Mouse (Mus musculus) MEL (cell line): ENCODE results near the gene 1700015G11Rik. TPM values are rescaled to one million over a fixed set of nuclear protein-coding genes. Genes with fewer than 3 reads are reported as not detected.

Experiments used
- DNase-seq: peaks from one replicate; pipeline ENCODE4 v3.0.0; 2011; ENCODE audit warnings: low read depth, low spot score
- H3K27ac ChIP-seq: 2 replicates; pipeline ENCODE4 v1.5.1; 2012; ENCODE audit warnings: low read depth, mild to moderate bottlenecking, control low read depth, low read length, moderate library complexity; ENCODE audit not compliant: control insufficient read depth
- H3K27me3 ChIP-seq, 2 experiments: fragments of 150-350 bp in 1 of 2; sonication (generic) in 1 of 2; 2 replicates each; pipeline ENCODE4 v1.6.1; 2012; ENCODE audit warnings: low read length in 2 of 2, mild to moderate bottlenecking in 2 of 2, improper control_type of control experiment in 1 of 2, moderate library complexity in 1 of 2; ENCODE audit not compliant: insufficient read depth in 2 of 2, control insufficient read depth in 1 of 2
- H3K36me3 ChIP-seq, 2 experiments: 2 replicates each; pipeline ENCODE4 v1.6.1; 2012 to 2014; ENCODE audit warnings: low read length in 2 of 2, improper control_type of control experiment in 1 of 2, inconsistent platforms in 1 of 2, mild to moderate bottlenecking in 1 of 2; ENCODE audit not compliant: insufficient read depth in 2 of 2, control insufficient read depth in 1 of 2
- H3K4me1 ChIP-seq, 2 experiments: fragments of 150-350 bp in 1 of 2; sonication (generic) in 1 of 2; 2 replicates each; pipeline ENCODE4 v1.6.1; 2012; ENCODE audit warnings: low read length in 2 of 2, improper control_type of control experiment in 1 of 2, mild to moderate bottlenecking in 1 of 2; ENCODE audit not compliant: insufficient read depth in 2 of 2, control insufficient read depth in 1 of 2
- H3K4me3 ChIP-seq, 2 experiments: fragments of 150-350 bp in 1 of 2; sonication (generic) in 1 of 2; 2 replicates each; pipeline ENCODE4 v1.5.1; 2012; ENCODE audit warnings: low read depth in 2 of 2, low read length in 2 of 2, mild to moderate bottlenecking in 2 of 2, moderate library complexity in 2 of 2, control low read depth in 1 of 2, improper control_type of control experiment in 1 of 2; ENCODE audit not compliant: control insufficient read depth in 1 of 2, insufficient read depth in 1 of 2
- H3K79me2 ChIP-seq: 2 replicates; pipeline ENCODE4 v1.6.1; 2012; ENCODE audit warnings: mild to moderate bottlenecking, low read length, moderate library complexity; ENCODE audit not compliant: control insufficient read depth, poor library complexity, insufficient read depth
- H3K9ac ChIP-seq: 2 replicates; pipeline ENCODE4 v1.6.1; 2012; ENCODE audit warnings: low read depth, mild to moderate bottlenecking, control low read depth, low read length, moderate library complexity; ENCODE audit not compliant: control insufficient read depth, poor library complexity, severe bottlenecking
- H3K9me3 ChIP-seq: fragments of 150-350 bp; sonication (generic); replicated peaks from 2 replicates; pipeline ENCODE4 v1.6.1; 2012; ENCODE audit warnings: mild to moderate bottlenecking, low read length, improper control_type of control experiment, moderate library complexity; ENCODE audit not compliant: insufficient read depth
- BHLHE40 ChIP-seq: IDR thresholded peaks from 2 replicates; pipeline ENCODE4 v1.6.1; 2012; ENCODE audit warnings: low read depth, mild to moderate bottlenecking, inconsistent platforms, low read length, improper control_type of control experiment, borderline replicate concordance
- CHD1 ChIP-seq: IDR thresholded peaks from 2 replicates; pipeline ENCODE4 v1.6.1; 2012; ENCODE audit warnings: low read depth, mild to moderate bottlenecking, inconsistent platforms, low read length, improper control_type of control experiment
- CTCF ChIP-seq, 3 experiments: IDR thresholded peaks in 2 of 3; conservative IDR thresholded peaks in 1 of 3; 2 replicates each; pipeline ENCODE4 v1.5.1; 2011 to 2012; ENCODE audit warnings: low read length in 3 of 3, low read depth in 2 of 3, mild to moderate bottlenecking in 2 of 3, improper control_type of control experiment in 1 of 3, inconsistent platforms in 1 of 3, mixed read lengths in 1 of 3, moderate library complexity in 1 of 3; ENCODE audit not compliant: control insufficient read depth in 1 of 3, insufficient read depth in 1 of 3, poor library complexity in 1 of 3, severe bottlenecking in 1 of 3
- EP300 ChIP-seq, 2 experiments: IDR thresholded peaks; 2 replicates each; pipeline ENCODE4 v1.6.1; 2011; ENCODE audit warnings: improper control_type of control experiment in 2 of 2, low read length in 2 of 2, low read depth in 1 of 2, mild to moderate bottlenecking in 1 of 2
- ETS1 ChIP-seq: IDR thresholded peaks from 2 replicates; pipeline ENCODE4 v1.6.1; 2012; ENCODE audit warnings: low read depth, mild to moderate bottlenecking, inconsistent platforms, low read length, improper control_type of control experiment, moderate library complexity
- GATA1 ChIP-seq: IDR thresholded peaks from 2 replicates; pipeline ENCODE4 v1.6.1; 2011; ENCODE audit warnings: low read depth, low read length, improper control_type of control experiment
- HCFC1 ChIP-seq: IDR thresholded peaks from 2 replicates; pipeline ENCODE4 v1.6.1; 2012; ENCODE audit warnings: low read depth, mild to moderate bottlenecking, inconsistent platforms, low read length, improper control_type of control experiment, moderate library complexity
- JUND ChIP-seq: IDR thresholded peaks from 2 replicates; pipeline ENCODE4 v1.6.1; 2011; ENCODE audit warnings: low read depth, mild to moderate bottlenecking, improper control_type of control experiment, low read length
- KAT2A ChIP-seq: conservative IDR thresholded peaks from 2 replicates; pipeline ENCODE4 v1.6.1; 2012; ENCODE audit warnings: low read depth, low read length, improper control_type of control experiment, inconsistent platforms
- MEF2A ChIP-seq: IDR thresholded peaks from 2 replicates; pipeline ENCODE4 v1.6.1; 2014; ENCODE audit warnings: low read depth, mild to moderate bottlenecking, inconsistent platforms, low read length, improper control_type of control experiment; ENCODE audit not compliant: poor library complexity, insufficient replicate concordance, severe bottlenecking; ENCODE audit errors: extremely low read depth
- MXI1 ChIP-seq: IDR thresholded peaks from 2 replicates; pipeline ENCODE4 v1.6.1; 2011; ENCODE audit warnings: mild to moderate bottlenecking, low read depth, low read length, improper control_type of control experiment
- NRF1 ChIP-seq: IDR thresholded peaks from 2 replicates; pipeline ENCODE4 v1.6.1; 2014; ENCODE audit warnings: low read depth, mild to moderate bottlenecking, inconsistent platforms, low read length, improper control_type of control experiment, moderate library complexity; ENCODE audit not compliant: poor library complexity, insufficient read depth, severe bottlenecking
- RAD21 ChIP-seq: IDR thresholded peaks from 2 replicates; pipeline ENCODE4 v1.6.1; 2011; ENCODE audit warnings: mild to moderate bottlenecking, low read depth, low read length, improper control_type of control experiment
- TAL1 ChIP-seq: IDR thresholded peaks from 2 replicates; pipeline ENCODE4 v1.6.1; 2012; ENCODE audit warnings: mild to moderate bottlenecking, inconsistent platforms, low read length, moderate library complexity, mixed read lengths
- TBP ChIP-seq: IDR thresholded peaks from 2 replicates; pipeline ENCODE4 v1.8.0; 2011; ENCODE audit warnings: low read depth, low read length, improper control_type of control experiment
- TCF12 ChIP-seq: IDR thresholded peaks from 2 replicates; pipeline ENCODE4 v1.6.1; 2014; ENCODE audit warnings: low read depth, mild to moderate bottlenecking, inconsistent platforms, low read length, improper control_type of control experiment, moderate library complexity
- UBTF ChIP-seq: IDR thresholded peaks from 2 replicates; pipeline ENCODE4 v1.6.1; 2012; ENCODE audit warnings: low read depth, mild to moderate bottlenecking, inconsistent platforms, low read length, improper control_type of control experiment, moderate library complexity, borderline replicate concordance; ENCODE audit not compliant: insufficient read depth
- USF2 ChIP-seq, 2 experiments: IDR thresholded peaks; 2 replicates each; pipeline ENCODE4 v1.6.1; 2011 to 2012; ENCODE audit warnings: improper control_type of control experiment in 2 of 2, low read length in 2 of 2, borderline replicate concordance in 1 of 2, inconsistent platforms in 1 of 2, low read depth in 1 of 2, mild to moderate bottlenecking in 1 of 2; ENCODE audit not compliant: insufficient read depth in 1 of 2
- ZMIZ1 ChIP-seq: IDR thresholded peaks from 2 replicates; pipeline ENCODE4 v1.6.1; 2012; ENCODE audit warnings: low read depth, mild to moderate bottlenecking, inconsistent platforms, low read length, improper control_type of control experiment, moderate library complexity
- polyA plus RNA-seq, 2 experiments: library from polyadenylated mRNA; stranded (reverse) in 1 of 2; unstranded in 1 of 2; fragments of >175 nt in 1 of 2; fragments of >200 nt in 1 of 2; gene quantifications; 2 replicates each; pipeline versions ENCODE4 v1.2.1 to v1.2.4; 2012; ENCODE audit warnings: low replicate concordance in 2 of 2, low read depth in 1 of 2; ENCODE audit not compliant: insufficient read length in 2 of 2, insufficient read depth in 1 of 2, missing spikeins in 1 of 2
- total RNA-seq: library from RNA; depleted of rRNA; stranded (reverse); fragments of 300-350 nt; gene quantifications from 2 replicates; pipeline ENCODE4 v1.2.3, GENCODE M21; 2012

The 1700015G11Rik gene
- total and polyA plus RNA-seq, 3 experiments: not detected

GRCm38 (mm10) chr7:51985763-51986162 lies 29.8 kb downstream of the 1700015G11Rik start:
- Histone ChIP-seq H3K27ac (no peak overlapping the region), H3K36me3 (peaks cover 0 to 34% of the 10 kb centered on the region in 2 experiments; a peak in 2 of 4 replicates), H3K79me2 (no peaks in the 10 kb centered on the region), H3K9me3 (no peaks in the 10 kb centered on the region), H3K4me1 (peaks cover 22 to 34% of the 10 kb centered on the region in 2 experiments), H3K9ac (no peak overlapping the region), H3K4me3 (no peak overlapping the region), H3K27me3 (no peaks in the 10 kb centered on the region)
- peak; percentile 15 for DNase-seq
- TF ChIP-seq TCF12 (no peak), MEF2A (no peak), GATA1 (0 out of 2 replicates have a peak, but pooled peaks have one; percentile 29), NRF1 (peak; percentile 36; the same call in 1 of the 2 replicates)

DNA sequence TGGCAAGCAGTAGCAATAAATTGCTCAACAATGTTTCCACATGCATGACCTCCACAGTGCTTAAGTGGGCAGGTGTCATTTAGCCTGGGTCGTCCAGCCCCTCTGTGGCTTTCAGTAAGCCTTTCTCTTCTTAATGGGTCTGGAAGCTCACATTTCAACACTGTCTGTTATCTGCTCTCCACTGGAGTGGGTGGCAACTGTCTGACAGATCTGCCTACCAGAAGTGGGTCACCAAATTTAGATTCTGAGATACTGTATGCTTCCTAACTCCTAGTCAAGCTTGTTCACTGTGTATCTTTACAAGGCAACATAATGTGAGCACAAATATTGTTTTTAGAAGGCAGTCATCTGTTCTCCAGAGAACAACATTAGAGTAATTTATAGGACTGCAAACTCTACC lies 33.2 kb downstream of the 1700015G11Rik start:
- Histone ChIP-seq H3K36me3 (peaks cover 0 to 29% of the 10 kb centered on the region in 2 experiments; a peak in 2 of 4 replicates), H3K4me3 (no peak overlapping the region), H3K9me3 (no peaks in the 10 kb centered on the region), H3K4me1 (peaks cover 20 to 25% of the 10 kb centered on the region in 2 experiments), H3K79me2 (no peaks in the 10 kb centered on the region), H3K27ac (no peak overlapping the region), H3K9ac (no peak overlapping the region), H3K27me3 (no peaks in the 10 kb centered on the region)
- peak; percentile 46 for DNase-seq
- TF ChIP-seq RAD21 (no peak), TAL1 (no peak), EP300 (IDR thresholded peaks at IDR 0.05; ENCODE audit: low read depth in 1 of 2, low read length in 2 of 2) (peak in 1 of 2 experiments; percentile 45; a peak in 1 of 4 replicates), BHLHE40 (no peak), ZMIZ1 (no peak), USF2 (IDR thresholded peaks at IDR 0.05; ENCODE audit: borderline replicate concordance in 1 of 2, insufficient read depth in 1 of 2, low read depth in 1 of 2, low read length in 2 of 2) (no peak), CTCF (IDR thresholded peaks at IDR 0.05 in 2 of 3, conservative IDR thresholded peaks at IDR 0.05 in 1 of 3; ENCODE audit: control insufficient read depth in 1 of 3, insufficient read depth in 1 of 3, low read depth in 2 of 3, low read length in 3 of 3, poor library complexity in 1 of 3, severe bottlenecking in 1 of 3) (no peak), JUND (no peak), KAT2A (no peak), TBP (no peak), MXI1 (peak; percentile 13; the same call in 1 of the 2 replicates), CHD1 (no peak), ETS1 (no peak), TCF12 (no peak), HCFC1 (no peak), UBTF (no peak), GATA1 (peak; percentile 40; the same call in 1 of the 2 replicates)
